23 mouse cellular contexts compared by ENCODE assay signal in genomic region chrX:77360551-77360950, GRCm38 (mm10).
DNase-seq lines count a peak whose midpoint lies in the region; ATAC-seq and TF ChIP-seq lines count a peak whose summit lies in the region.
"Had no signal": no experiment of that assay in that cellular context is flagged by ENCODE, and none has a peak within 500 bp of the region (broad histone marks: within the 10 kb centered on the region; RNA-seq: fewer than 3 reads in every experiment).

No protein-coding gene starts in this region.

- no peak for TF ChIP-seq CTCF in kidney, postnatal 0 days (IDR thresholded peaks at IDR 0.05; ENCODE audit: low read depth)
- no peak for TF ChIP-seq CTCF in kidney, adult 2 months (conservative IDR thresholded peaks at IDR 0.05; ENCODE audit: insufficient read depth, insufficient read length, low read depth, low read length)

- no peak overlapping the region for H3K4me3 ChIP-seq in forebrain, embryonic 15.5 days
- H3K4me3 ChIP-seq in forebrain, embryonic 10.5 days, result no peak overlapping the region
- H3K4me3 ChIP-seq in kidney, postnatal 0 days (replicated peaks; ENCODE audit: low read depth, low read length), result no peak overlapping the region
- no peak overlapping the region for H3K4me3 ChIP-seq in kidney, adult 2 months (ENCODE audit: insufficient read depth, low read depth, low read length)
- H3K4me3 ChIP-seq in embryonic facial prominence, embryonic 15.5 days (replicated peaks), result no peak overlapping the region
- H3K4me3 ChIP-seq: embryonic facial prominence, embryonic 13.5 days; erythroblast, embryonic 14.5 days; forebrain, embryonic 12.5 days; heart, embryonic 10.5 days; hindbrain, embryonic 12.5 days had no signal

- no peak overlapping the region for H3K4me2 ChIP-seq in forebrain, embryonic 15.5 days (replicated peaks)
- H3K4me2 ChIP-seq in kidney, postnatal 0 days (ENCODE audit: low read length), result no peak overlapping the region
- no peak overlapping the region for H3K4me2 ChIP-seq in embryonic facial prominence, embryonic 15.5 days (replicated peaks)
- H3K4me2 ChIP-seq: embryonic facial prominence, embryonic 13.5 days; forebrain, embryonic 12.5 days; hindbrain, embryonic 12.5 days had no signal

- TF ChIP-seq POLR2A in kidney, adult 2 months (IDR thresholded peaks at IDR 0.05; ENCODE audit: low read depth, low read length), result no peak

- DNase-seq in forebrain, embryonic 10.5 days (ENCODE audit: extremely low spot score, low spot score), result no peak
- DNase-seq in kidney, postnatal 0 days (ENCODE audit: low spot score), result peak; percentile 4
- no peak for DNase-seq in kidney, adult 2 months
- peak; percentile 43 for DNase-seq in MEL-GATA-1-ER (ENCODE audit: extremely low read depth, low read depth)
- no peak for DNase-seq in urinary bladder, postnatal 36 days (ENCODE audit: low spot score in 2 of 2)
- no peak for DNase-seq in left cerebral cortex, adult 9 months (ENCODE audit: low spot score in 2 of 2)
- DNase-seq: adrenal gland, postnatal 14 days; B cell, adult 2 months; gastrocnemius, postnatal 10 days; heart, adult 18-20 months; heart, postnatal 4 days had no signal

- no peaks in the 10 kb centered on the region for H3K9me3 ChIP-seq in forebrain, embryonic 15.5 days
- H3K9me3 ChIP-seq in forebrain, embryonic 10.5 days, result no peaks in the 10 kb centered on the region
- no peaks in the 10 kb centered on the region for H3K9me3 ChIP-seq in kidney, postnatal 0 days (replicated peaks; ENCODE audit: low read length)
- H3K9me3 ChIP-seq in embryonic facial prominence, embryonic 15.5 days (replicated peaks), result no peaks in the 10 kb centered on the region
- H3K9me3 ChIP-seq: embryonic facial prominence, embryonic 13.5 days; forebrain, embryonic 12.5 days; G1E; heart, embryonic 10.5 days; hindbrain, embryonic 12.5 days had no signal

- peak overlapping the region; percentile 31; the same call in 1 of the 2 replicates for H3K27ac ChIP-seq in forebrain, embryonic 15.5 days (replicated peaks)
- H3K27ac ChIP-seq in forebrain, embryonic 10.5 days, result no peak overlapping the region
- no peak overlapping the region for H3K27ac ChIP-seq in kidney, postnatal 0 days
- H3K27ac ChIP-seq in kidney, adult 2 months (ENCODE audit: insufficient read depth, low read depth, low read length), result no peak overlapping the region
- H3K27ac ChIP-seq in embryonic facial prominence, embryonic 15.5 days (replicated peaks), result 0 out of 2 replicates have a peak overlapping the region, but pooled peaks have one; percentile 7
- H3K27ac ChIP-seq: embryonic facial prominence, embryonic 13.5 days; forebrain, embryonic 12.5 days; heart, embryonic 10.5 days; hindbrain, embryonic 12.5 days had no signal

- no peaks in the 10 kb centered on the region for H3K4me1 ChIP-seq in forebrain, embryonic 15.5 days
- H3K4me1 ChIP-seq in forebrain, embryonic 10.5 days, result no peaks in the 10 kb centered on the region
- no peaks in the 10 kb centered on the region for H3K4me1 ChIP-seq in kidney, postnatal 0 days (replicated peaks; ENCODE audit: insufficient read depth, low read length)
- H3K4me1 ChIP-seq in kidney, adult 2 months (ENCODE audit: control insufficient read depth, insufficient read depth, low read length), result no peaks in the 10 kb centered on the region
- no peaks in the 10 kb centered on the region for H3K4me1 ChIP-seq in embryonic facial prominence, embryonic 15.5 days
- H3K4me1 ChIP-seq: embryonic facial prominence, embryonic 13.5 days; forebrain, embryonic 12.5 days; heart, embryonic 10.5 days; hindbrain, embryonic 12.5 days had no signal

- H3K36me3 ChIP-seq in forebrain, embryonic 15.5 days, result no peaks in the 10 kb centered on the region
- no peaks in the 10 kb centered on the region for H3K36me3 ChIP-seq in forebrain, embryonic 10.5 days (replicated peaks)
- H3K36me3 ChIP-seq in kidney, postnatal 0 days (ENCODE audit: insufficient read depth, low read length), result no peaks in the 10 kb centered on the region
- H3K36me3 ChIP-seq in kidney, adult 2 months (ENCODE audit: control insufficient read depth, insufficient read depth, low read length), result no peaks in the 10 kb centered on the region
- H3K36me3 ChIP-seq in embryonic facial prominence, embryonic 15.5 days, result no peaks in the 10 kb centered on the region
- H3K36me3 ChIP-seq: embryonic facial prominence, embryonic 13.5 days; forebrain, embryonic 12.5 days; G1E; heart, embryonic 10.5 days; hindbrain, embryonic 12.5 days had no signal

- WGBS in forebrain, embryonic 15.5 days, result 50% methylated on average over 2 of the region's 2 CpGs
- WGBS in forebrain, embryonic 10.5 days, result 73% methylated on average over 2 of the region's 2 CpGs
- 56% methylated on average over 2 of the region's 2 CpGs for WGBS in kidney, postnatal 0 days
- 57% methylated on average over 2 of the region's 2 CpGs for WGBS in kidney, adult 2 months
- 62% methylated on average over 2 of the region's 2 CpGs for WGBS in embryonic facial prominence, embryonic 15.5 days

- H3K27me3 ChIP-seq in forebrain, embryonic 15.5 days, result no peaks in the 10 kb centered on the region
- H3K27me3 ChIP-seq in forebrain, embryonic 10.5 days (ENCODE audit: poor library complexity, severe bottlenecking), result no peaks in the 10 kb centered on the region
- no peaks in the 10 kb centered on the region for H3K27me3 ChIP-seq in kidney, postnatal 0 days (ENCODE audit: insufficient read depth, low read length)
- no peaks in the 10 kb centered on the region for H3K27me3 ChIP-seq in kidney, adult 2 months (replicated peaks; ENCODE audit: control insufficient read depth, insufficient read depth, low read length)
- no peaks in the 10 kb centered on the region for H3K27me3 ChIP-seq in embryonic facial prominence, embryonic 15.5 days
- H3K27me3 ChIP-seq: embryonic facial prominence, embryonic 13.5 days; forebrain, embryonic 12.5 days; hindbrain, embryonic 12.5 days had no signal

- H3K9ac ChIP-seq in forebrain, embryonic 15.5 days (replicated peaks), result no peak overlapping the region
- no peak overlapping the region for H3K9ac ChIP-seq in kidney, postnatal 0 days (ENCODE audit: low read depth, low read length)
- H3K9ac ChIP-seq in embryonic facial prominence, embryonic 15.5 days, result no peak overlapping the region
- H3K9ac ChIP-seq: embryonic facial prominence, embryonic 13.5 days; forebrain, embryonic 12.5 days; hindbrain, embryonic 12.5 days had no signal

- ATAC-seq in forebrain, embryonic 15.5 days (replicated peaks), result no peak
- no peak for ATAC-seq in kidney, postnatal 0 days (replicated peaks; ENCODE audit: low FRiP score, low read depth)
- ATAC-seq in embryonic facial prominence, embryonic 15.5 days (ENCODE audit: insufficient number of reproducible peaks, low FRiP score, low TSS enrichment, low read depth), result no peak
- ATAC-seq: activated CD4-positive, CD25-positive, alpha-beta regulatory T cell, adult 4 months; CD4-positive, CD25-positive, alpha-beta regulatory T cell, adult 4 months; intestine, postnatal 0 days; Patski had no signal

Comparison
In these comparisons a context has a peak if more than half of its experiments do, and no peak if none do; other contexts are left out.
1. H3K27ac ChIP-seq: peak in forebrain, embryonic 15.5 days (single experiment) and embryonic facial prominence, embryonic 15.5 days (single experiment); none in forebrain, embryonic 10.5 days (single experiment), kidney, postnatal 0 days (single experiment) and kidney, adult 2 months (single experiment).
2. DNase-seq: peak in kidney, postnatal 0 days (single experiment) and MEL-GATA-1-ER (single experiment); none in forebrain, embryonic 10.5 days (single experiment), kidney, adult 2 months (single experiment), urinary bladder, postnatal 36 days (0 of 2) and left cerebral cortex, adult 9 months (0 of 2).